Mouse (Mus musculus): ENCODE data around the gene Cntn6.

Gene Cntn6

GRCm38 (mm10) chr6:104758125-104758524 is 265.5 kb downstream of the Cntn6 start:
- DNase-seq (ENCODE audit: low read depth, low spot score): no peak

DNA sequence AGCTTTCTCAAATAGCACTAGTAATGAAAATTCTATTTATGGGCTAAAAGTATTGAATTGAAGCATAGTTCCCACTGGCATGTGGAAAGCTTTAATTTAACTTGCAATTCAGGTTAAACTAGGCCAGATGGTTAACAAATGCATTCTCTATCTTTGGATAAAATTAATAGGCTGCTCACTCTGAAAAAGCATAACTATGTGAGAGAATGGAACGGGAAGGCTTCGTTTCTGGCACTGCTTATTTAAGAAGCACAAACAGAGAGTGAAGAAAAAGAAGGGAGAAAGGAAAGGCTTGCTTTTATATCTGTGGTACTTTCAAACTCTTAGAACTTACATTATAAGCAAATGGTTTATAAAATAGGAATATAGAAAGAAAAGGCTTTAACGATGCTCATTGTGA is 268.6 kb downstream of the Cntn6 start:
- no peak for DNase-seq (ENCODE audit: low read depth, low spot score)

GRCm38 (mm10) chr6:104783891-104784290 is 291.3 kb downstream of the Cntn6 start:
- DNase-seq (ENCODE audit: low read depth, low spot score): no peak

- no peak for DNase-seq (ENCODE audit: low read depth, low spot score)
Measured at GRCm38 (mm10) chr6:104787502-104787901, 294.9 kb downstream of the Cntn6 start.

DNA sequence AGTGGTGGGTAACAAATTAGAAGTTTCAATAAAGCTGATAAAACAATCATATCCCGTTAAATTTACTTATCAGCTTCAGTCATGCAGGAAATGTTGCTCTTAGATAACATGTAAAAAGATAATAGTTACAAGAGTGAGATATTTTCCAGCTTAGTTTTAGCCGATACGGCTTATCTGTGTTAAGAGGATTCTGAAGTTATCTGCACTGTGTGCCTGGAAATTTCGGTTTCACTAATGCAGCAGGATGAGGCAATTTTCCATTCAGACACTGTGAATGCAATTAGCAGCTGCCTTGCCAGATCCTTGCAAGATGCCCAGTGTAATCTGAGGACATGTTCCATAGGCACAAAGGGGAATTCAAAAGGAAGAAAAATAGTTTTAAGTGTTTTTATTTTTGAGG is 315.9 kb downstream of the Cntn6 start:
- DNase-seq (ENCODE audit: low read depth, low spot score): no peak

GRCm38 (mm10) chr6:104815610-104816009 is 323.0 kb downstream of the Cntn6 start:
- DNase-seq (ENCODE audit: low read depth, low spot score): no peak

GRCm38 (mm10) chr6:104879711-104880110 is 387.1 kb downstream of the Cntn6 start:
- no peak for DNase-seq (ENCODE audit: low read depth, low spot score)

GRCm38 (mm10) chr6:104884021-104884420 is 391.4 kb downstream of the Cntn6 start:
- DNase-seq (ENCODE audit: low read depth, low spot score): no peak

GRCm38 (mm10) chr6:104885829-104886228 is 393.2 kb downstream of the Cntn6 start:
- no peak for DNase-seq (ENCODE audit: low read depth, low spot score)

DNA sequence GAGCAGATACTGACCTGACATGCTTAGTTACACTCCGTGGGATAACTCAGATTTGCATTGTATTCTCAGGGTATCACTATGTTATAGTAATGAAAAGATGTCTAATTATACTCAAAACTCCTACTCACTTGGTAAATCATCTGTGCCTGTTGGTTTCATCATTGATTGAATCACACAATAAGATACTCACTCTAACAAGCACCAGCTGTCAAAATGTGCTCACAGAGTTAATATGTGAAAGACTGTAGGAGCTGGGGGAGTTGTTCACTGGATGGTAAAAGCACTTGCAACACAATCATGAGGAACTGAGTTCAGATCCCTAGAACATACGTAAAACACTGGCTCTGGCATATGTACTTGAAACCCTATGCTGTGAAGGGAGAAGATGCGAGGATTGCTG is 398.5 kb downstream of the Cntn6 start:
- no peak for DNase-seq (ENCODE audit: low read depth, low spot score)
